Mouse (Mus musculus): ENCODE data around the gene Nfkbid.

DNA sequence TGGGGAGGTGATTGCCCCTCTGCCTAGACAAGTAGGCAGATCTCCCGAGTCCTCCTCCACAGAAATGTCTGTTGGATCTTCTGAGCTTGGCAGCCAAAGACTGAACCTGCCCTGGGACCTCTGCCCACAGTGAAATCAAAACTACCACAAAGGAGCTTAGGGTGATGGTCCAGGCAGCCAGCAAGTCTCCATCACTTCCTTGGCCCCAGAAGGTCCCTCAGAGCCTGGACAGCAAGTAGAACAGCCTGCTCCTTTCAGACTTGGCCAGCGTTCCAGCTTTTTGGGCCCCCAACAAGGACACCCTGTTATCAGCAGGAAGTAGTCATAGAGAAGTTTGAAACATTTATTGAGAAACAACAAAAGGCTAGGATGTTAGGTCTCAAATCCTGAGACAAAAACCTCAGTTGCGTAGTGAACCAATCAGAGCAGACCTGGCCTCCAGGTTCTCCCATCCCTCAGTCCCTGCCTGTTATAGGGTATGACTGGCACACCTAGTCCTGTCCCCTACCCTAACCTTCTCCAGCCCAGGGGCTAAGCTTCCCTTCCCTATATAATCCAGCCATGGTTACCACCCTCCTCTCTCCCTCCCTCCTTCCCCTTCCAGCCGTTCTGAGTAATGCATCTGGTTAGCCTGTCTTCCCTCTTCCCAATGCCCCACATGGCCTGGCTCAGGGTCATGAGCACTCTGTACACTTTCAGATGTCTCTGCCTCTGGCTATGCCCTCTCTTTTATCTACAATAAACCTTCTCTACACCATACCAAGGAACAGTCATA, 28.6 kb upstream of the Nfkbid start:
- TF ChIP-seq CTCF (IDR thresholded peaks at IDR 0.05; ENCODE audit: borderline replicate concordance, extremely low read depth, insufficient read depth, insufficient read length) (no peak), POLR2A (IDR thresholded peaks at IDR 0.05; ENCODE audit: borderline replicate concordance, extremely low read depth, insufficient read depth, insufficient read length, poor library complexity, severe bottlenecking) (no peak)
